Mouse (Mus musculus) cerebellum, adult 2 months (tissue): ENCODE measurements around the gene Nelfe.

Experiments
- CTCF ChIP-seq: fragments of 200-500 bp; IDR thresholded peaks from 2 replicates; pipeline ENCODE4 v1.5.1; 2011; ENCODE audit warnings: low read depth, mild to moderate bottlenecking, control low read depth, low read length, moderate library complexity, borderline replicate concordance; ENCODE audit not compliant: insufficient read depth
- POLR2A ChIP-seq: fragments of 200-500 bp; IDR thresholded peaks from 2 replicates; pipeline ENCODE4 v1.6.1; 2011; ENCODE audit warnings: low read length, control low read depth, borderline replicate concordance; ENCODE audit not compliant: insufficient read depth

DNA sequence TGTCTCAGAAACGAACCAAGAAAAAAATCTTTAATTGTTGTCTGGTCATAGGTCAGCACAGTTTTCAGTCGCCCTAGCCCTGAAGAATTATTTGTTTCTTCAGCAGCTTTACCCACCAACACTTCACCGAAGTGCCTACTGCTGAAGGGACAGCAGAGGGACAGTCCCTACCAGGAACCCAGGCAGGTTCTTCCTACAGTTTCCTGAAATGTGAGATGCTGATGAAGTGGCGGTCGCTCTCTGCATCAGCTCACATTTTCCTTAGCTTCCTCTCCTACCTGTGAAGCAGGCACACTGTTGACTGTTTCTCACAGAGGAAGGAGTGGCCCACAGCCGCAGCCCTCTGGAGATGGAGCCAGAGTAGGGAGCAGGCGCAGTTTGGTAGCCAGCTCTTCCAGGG, 15.8 kb downstream of the Nelfe start:
- TF ChIP-seq POLR2A: no peak
- TF ChIP-seq CTCF: no peak
